Mouse (Mus musculus) limb, embryonic 14.5 days (tissue): ENCODE measurements around the gene Rcc1l. TPM values are rescaled to one million over a fixed set of nuclear protein-coding genes. Genes with fewer than 3 reads are reported as not detected.
A peak's percentile ranks its signal among the peaks of the same experiment; 100 is the strongest.

Source experiments
- ATAC-seq: fragments of 200-750 bp; cut with Nextera tagmentation; 2 replicates; pipeline ENCODE4 v1.8.0; 2017; ENCODE audit warnings: low read depth, moderate number of reproducible peaks, moderate TSS enrichment; ENCODE audit not compliant: low FRiP score
- DNase-seq: peaks from one replicate; pipeline ENCODE4 v3.0.0-alpha.2; 2015; ENCODE audit warnings: low spot score
- H3K27ac ChIP-seq: fragments of 300-500 bp; sonication (generic); replicated peaks from 2 replicates; pipeline ENCODE4 v1.5.1; 2014; ENCODE audit warnings: low read depth, mild to moderate bottlenecking, low read length, moderate library complexity, mixed read lengths
- H3K27me3 ChIP-seq: fragments of 300-500 bp; sonication (generic); 2 replicates; pipeline ENCODE4 v1.6.1; 2014; ENCODE audit warnings: low read length, mixed read lengths; ENCODE audit not compliant: control insufficient read depth, insufficient read depth
- H3K36me3 ChIP-seq: fragments of 300-500 bp; sonication (generic); 2 replicates; pipeline ENCODE4 v1.6.1; 2014; ENCODE audit warnings: mild to moderate bottlenecking, low read length, moderate library complexity, mixed read lengths; ENCODE audit not compliant: control insufficient read depth, insufficient read depth
- H3K4me1 ChIP-seq: fragments of 300-500 bp; sonication (generic); 2 replicates; pipeline ENCODE4 v1.6.1; 2014; ENCODE audit warnings: antibody characterized with exemption, low read length, mixed read lengths; ENCODE audit not compliant: control insufficient read depth, insufficient read depth
- H3K4me2 ChIP-seq: fragments of 300-500 bp; sonication (generic); replicated peaks from 2 replicates; pipeline ENCODE4 v1.6.1; 2014; ENCODE audit warnings: low read depth, mild to moderate bottlenecking, low read length, moderate library complexity; ENCODE audit not compliant: severe bottlenecking
- H3K4me3 ChIP-seq: fragments of 300-500 bp; sonication (generic); replicated peaks from 2 replicates; pipeline ENCODE4 v1.5.1; 2014; ENCODE audit warnings: low read length
- H3K9ac ChIP-seq: fragments of 300-500 bp; sonication (generic); 2 replicates; pipeline ENCODE4 v1.6.1; 2014; ENCODE audit warnings: mild to moderate bottlenecking, low read depth, low read length, moderate library complexity; ENCODE audit not compliant: severe bottlenecking
- H3K9me3 ChIP-seq: fragments of 300-500 bp; sonication (generic); 2 replicates; pipeline ENCODE4 v1.6.1; 2016; ENCODE audit warnings: low read length; ENCODE audit not compliant: control insufficient read depth
- POLR2A ChIP-seq: fragments of 200-500 bp; IDR thresholded peaks from 2 replicates; pipeline ENCODE4 v1.8.0; 2012; ENCODE audit warnings: inconsistent platforms, mild to moderate bottlenecking, moderate library complexity, borderline replicate concordance; ENCODE audit not compliant: insufficient read depth, insufficient read length; ENCODE audit errors: extremely low read depth
- WGBS: fragments of 180-500 bp; shearing (Covaris S2); extraction: QIAGEN DNeasy Blood & Tissue Kit; methylation state at CpG from one replicate; pipeline ENCODE4 v1.1.7; 2014; 5-methylcytosine and 5-hydroxymethylcytosine counted together
- polyA plus RNA-seq, 2 experiments: library from polyadenylated mRNA; depleted of rRNA in 1 of 2; stranded (reverse) in 1 of 2; unstranded in 1 of 2; fragments of >200 nt; fragmentation: Nextera tagmentation in 1 of 2; extraction: Ambion mirVana in 1 of 2; gene quantifications; 2 replicates each; pipeline versions ENCODE4 v1.2.1 to v1.2.3; 2012 to 2014

Rcc1l gene
- polyA plus RNA-seq, 2 experiments: 24.7 to 30.1 TPM

DNA sequence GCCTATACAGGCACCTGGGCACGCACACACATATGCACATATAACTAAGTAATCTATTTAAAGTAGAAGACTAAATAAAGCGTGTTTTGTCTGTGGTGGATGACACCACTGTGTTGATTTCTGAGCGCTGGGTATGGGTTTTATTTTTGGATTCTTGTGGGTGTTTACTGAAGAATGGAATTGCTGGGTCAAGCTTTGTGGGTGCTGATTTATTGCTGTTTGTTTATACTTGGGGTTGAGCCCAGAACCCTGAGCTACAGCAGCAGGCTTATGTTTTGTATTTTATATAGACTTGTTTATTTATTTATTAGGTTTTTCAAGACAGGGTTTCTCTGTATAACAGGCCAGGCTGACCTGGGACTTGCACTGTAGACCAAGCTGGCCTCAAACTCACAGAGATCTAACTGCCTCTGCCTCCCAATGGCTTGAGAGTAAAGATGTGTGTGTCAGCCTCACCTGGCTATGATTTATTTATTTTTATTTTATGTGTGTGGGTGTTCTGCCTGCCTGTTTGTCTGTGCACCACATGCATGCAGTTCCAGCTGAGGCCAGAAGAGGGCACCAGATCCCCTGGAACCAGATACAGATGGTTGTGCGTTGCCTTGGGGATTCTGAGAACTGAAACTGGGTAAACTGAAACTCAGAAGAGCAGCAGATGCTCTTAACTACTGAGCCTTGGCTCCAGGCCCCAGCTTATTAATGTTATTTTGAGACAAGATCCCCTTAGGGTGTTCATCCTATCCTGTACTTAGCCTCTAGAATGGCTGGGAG lies 10.6 kb upstream of the Rcc1l start:
- Histone ChIP-seq H3K4me2 (no peak overlapping the region), H3K9me3 (no peaks in the 10 kb centered on the region), H3K27ac (no peak overlapping the region), H3K9ac (no peak overlapping the region), H3K27me3 (no peaks in the 10 kb centered on the region), H3K4me3 (no peak overlapping the region), H3K4me1 (peaks cover 12% of the 10 kb centered on the region), H3K36me3 (no peaks in the 10 kb centered on the region)
- WGBS: 77% methylated on average over 4 of the region's 4 CpGs
- no peak for TF ChIP-seq POLR2A
- ATAC-seq: no peak
- DNase-seq: no peak

DNA sequence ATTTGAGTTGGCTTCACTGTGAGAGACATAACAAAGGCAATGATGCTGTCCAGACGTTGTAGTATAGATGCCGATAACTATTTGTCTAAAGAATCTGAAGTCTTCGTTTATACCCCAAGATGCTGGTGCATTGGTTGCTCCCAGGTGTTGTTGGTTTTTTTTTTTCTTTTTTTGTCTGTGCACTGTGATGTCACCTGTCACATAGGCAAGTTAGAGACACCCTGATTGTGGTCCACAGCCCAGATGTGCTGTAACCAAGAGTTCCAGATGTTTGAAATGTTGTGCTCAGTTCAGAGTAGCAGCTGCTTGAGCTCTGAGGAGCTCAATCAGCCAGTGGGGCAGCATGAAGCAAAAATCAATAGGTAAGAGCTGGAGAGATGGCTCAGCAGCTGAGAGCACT lies 9.5 kb upstream of the Rcc1l start:
- DNase-seq: no peak
- no peak for TF ChIP-seq POLR2A
- H3K4me3 ChIP-seq: no peak overlapping the region
- 83% methylated on average over 3 of the region's 3 CpGs for WGBS
- H3K27ac ChIP-seq: no peak overlapping the region
- peaks cover 12% of the 10 kb centered on the region for H3K4me1 ChIP-seq
- no peak for ATAC-seq
- no peaks in the 10 kb centered on the region for H3K36me3 ChIP-seq
- H3K9ac ChIP-seq: no peak overlapping the region
- H3K27me3 ChIP-seq: no peaks in the 10 kb centered on the region
- no peak overlapping the region for H3K4me2 ChIP-seq
- H3K9me3 ChIP-seq: no peaks in the 10 kb centered on the region

DNA sequence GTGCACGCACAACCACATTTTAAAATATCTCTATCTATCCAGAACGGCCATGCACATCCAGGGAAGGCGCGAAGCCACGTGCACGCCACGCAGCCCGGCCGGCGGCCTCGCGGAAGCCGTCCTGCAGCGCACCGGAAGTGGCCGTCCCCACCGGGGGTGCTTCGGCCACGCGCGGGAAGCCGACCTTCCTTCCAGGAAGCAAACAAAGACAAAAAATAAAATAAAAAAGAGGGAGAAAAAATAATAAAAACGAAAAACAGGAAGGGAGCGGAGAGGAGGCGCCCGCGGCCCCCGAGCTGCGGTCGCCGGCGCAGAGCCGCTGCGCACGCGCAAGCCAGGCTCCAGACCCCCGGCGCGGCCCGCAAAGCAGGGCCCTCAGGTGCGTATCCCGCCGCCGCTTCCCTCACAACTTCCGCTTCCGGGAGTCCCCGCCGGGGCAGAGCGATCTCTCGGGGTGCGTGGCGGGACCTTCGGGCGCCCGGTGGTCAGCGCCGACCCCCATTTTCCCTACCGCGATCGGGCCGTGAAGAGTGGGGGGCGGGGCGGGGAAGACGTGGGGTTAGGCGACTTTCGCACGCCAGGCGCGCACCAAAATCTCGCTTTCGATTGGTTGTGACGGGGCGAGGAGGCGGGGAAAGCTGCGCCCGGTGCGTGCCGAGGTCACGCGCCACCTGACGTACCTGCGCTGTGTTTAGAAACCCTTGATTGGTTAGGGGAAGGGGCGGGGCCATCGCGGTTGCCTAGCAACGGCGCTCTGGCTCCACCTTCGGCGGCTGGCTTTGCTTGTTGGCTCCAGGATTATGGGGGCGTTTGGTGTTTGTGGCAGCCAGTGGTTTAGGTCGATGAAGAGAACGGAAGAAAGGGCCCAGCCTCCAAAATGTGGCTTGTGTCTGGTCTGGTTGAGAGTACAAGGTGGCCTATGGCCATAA lies 7.6 kb upstream of the Rcc1l start, which contains the start of gene Gtf2ird2:
TSS of gene Gtf2ird2 (plus strand) at position 140 of the 929 bp plus-strand sequence.
- peak within 1 kb of the TSS; percentile 91 for H3K9ac ChIP-seq
- H3K36me3 ChIP-seq: no peaks in the 10 kb centered on the region
- H3K27ac ChIP-seq: peak within 1 kb of the TSS; percentile 92
- H3K27me3 ChIP-seq: no peaks in the 10 kb centered on the region
- ATAC-seq: peak; percentile 95
- peak; percentile 100 for DNase-seq
- peaks cover 12% of the 10 kb centered on the region for H3K4me1 ChIP-seq
- H3K9me3 ChIP-seq: no peaks in the 10 kb centered on the region
- under 1% methylated on average over 90 of the region's 92 CpGs for WGBS
- TF ChIP-seq POLR2A: peak; percentile 74; the same call in 1 of the 2 replicates
- peak within 1 kb of the TSS; percentile 75 for H3K4me3 ChIP-seq
- peak within 1 kb of the TSS; percentile 93 for H3K4me2 ChIP-seq

DNA sequence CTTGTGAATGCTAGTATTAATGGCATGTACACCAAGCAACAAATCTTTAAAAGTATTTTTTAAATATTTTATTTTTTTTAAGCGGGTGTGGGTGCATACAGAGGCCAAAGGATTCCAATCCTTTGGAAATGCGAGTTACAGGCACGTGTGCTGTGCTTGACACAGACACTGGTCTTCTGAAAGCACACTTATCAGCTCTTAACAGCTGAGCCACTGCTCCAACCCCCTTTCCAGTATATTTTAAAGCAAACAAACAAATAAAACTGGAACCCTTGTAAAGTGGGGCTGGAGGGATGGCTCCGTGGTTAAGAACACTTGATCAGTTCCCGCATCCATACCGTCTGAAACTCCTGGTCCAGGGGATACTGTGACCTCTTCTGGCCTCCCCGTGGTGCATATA lies 6.6 kb upstream of the Rcc1l start:
- no peaks in the 10 kb centered on the region for H3K36me3 ChIP-seq
- 46% methylated on average over 7 of the region's 7 CpGs for WGBS
- DNase-seq: no peak
- peak overlapping the region; percentile 92 for H3K27ac ChIP-seq
- H3K4me2 ChIP-seq: peak overlapping the region; percentile 93
- peaks cover 12% of the 10 kb centered on the region for H3K4me1 ChIP-seq
- H3K27me3 ChIP-seq: no peaks in the 10 kb centered on the region
- H3K9me3 ChIP-seq: no peaks in the 10 kb centered on the region
- no peak for ATAC-seq
- TF ChIP-seq POLR2A: no peak
- peak overlapping the region; percentile 75 for H3K4me3 ChIP-seq
- H3K9ac ChIP-seq: peak overlapping the region; percentile 91

GRCm38 (mm10) chr5:134182735-134183134 lies 6.2 kb upstream of the Rcc1l start:
- DNase-seq (no peak), ATAC-seq (no peak)
- TF ChIP-seq POLR2A: no peak
- Histone ChIP-seq H3K27me3 (no peaks in the 10 kb centered on the region), H3K4me1 (peaks cover 12% of the 10 kb centered on the region), H3K9ac (peak overlapping the region; percentile 91; the same call in 1 of the 2 replicates), H3K36me3 (no peaks in the 10 kb centered on the region), H3K27ac (no peak overlapping the region), H3K4me2 (peak overlapping the region; percentile 93), H3K4me3 (0 out of 2 replicates have a peak overlapping the region, but pooled peaks have one; percentile 75), H3K9me3 (no peaks in the 10 kb centered on the region)
- WGBS: 75% methylated on average over 4 of the region's 4 CpGs
